Mouse (Mus musculus) regulatory T cell (primary cell): ENCODE results near the gene Lmo3.

Source experiments
- in situ Hi-C: fragments of 300-600 bp; cut with MboI, MseI; formaldehyde crosslinking; loops from one replicate; pipeline ENCODE4 v1.15.1; 2025; ENCODE audit warnings: high pct_unique_total_duplicates

Gene Lmo3

DNA sequence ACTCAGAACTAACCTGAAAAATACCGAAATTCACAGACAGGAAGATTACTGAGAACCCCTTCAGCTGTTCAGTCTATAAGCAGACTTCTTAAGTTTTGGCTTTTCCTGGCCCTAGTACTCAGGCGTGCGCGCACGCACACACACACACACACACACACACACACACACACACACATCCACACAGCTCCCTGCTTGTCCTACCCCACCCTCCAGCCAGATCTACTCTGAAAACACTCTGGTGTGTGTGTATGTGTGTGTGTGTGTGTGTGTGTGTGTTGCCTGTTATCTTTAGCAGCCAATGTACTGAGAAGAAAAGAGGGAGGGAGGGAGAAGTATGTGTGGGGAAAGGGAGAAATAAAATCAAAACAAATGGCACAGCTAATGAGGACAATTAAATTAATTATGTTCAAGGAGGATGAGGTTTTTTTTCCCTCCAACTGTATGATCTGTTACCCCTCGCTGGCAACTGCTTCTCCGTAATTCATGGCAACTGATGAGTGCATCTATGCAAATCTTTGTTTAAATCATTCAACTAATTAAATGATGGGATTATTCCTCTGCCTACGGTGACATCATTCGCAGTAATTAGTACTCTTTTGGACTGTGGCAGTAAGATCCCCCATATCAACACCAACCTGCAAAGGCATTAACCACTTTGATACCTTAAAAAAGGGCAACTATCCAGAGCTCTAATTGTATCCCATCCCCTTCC, 157.1 kb downstream of the Lmo3 start:
- in situ Hi-C loops, result no loop called here

DNA sequence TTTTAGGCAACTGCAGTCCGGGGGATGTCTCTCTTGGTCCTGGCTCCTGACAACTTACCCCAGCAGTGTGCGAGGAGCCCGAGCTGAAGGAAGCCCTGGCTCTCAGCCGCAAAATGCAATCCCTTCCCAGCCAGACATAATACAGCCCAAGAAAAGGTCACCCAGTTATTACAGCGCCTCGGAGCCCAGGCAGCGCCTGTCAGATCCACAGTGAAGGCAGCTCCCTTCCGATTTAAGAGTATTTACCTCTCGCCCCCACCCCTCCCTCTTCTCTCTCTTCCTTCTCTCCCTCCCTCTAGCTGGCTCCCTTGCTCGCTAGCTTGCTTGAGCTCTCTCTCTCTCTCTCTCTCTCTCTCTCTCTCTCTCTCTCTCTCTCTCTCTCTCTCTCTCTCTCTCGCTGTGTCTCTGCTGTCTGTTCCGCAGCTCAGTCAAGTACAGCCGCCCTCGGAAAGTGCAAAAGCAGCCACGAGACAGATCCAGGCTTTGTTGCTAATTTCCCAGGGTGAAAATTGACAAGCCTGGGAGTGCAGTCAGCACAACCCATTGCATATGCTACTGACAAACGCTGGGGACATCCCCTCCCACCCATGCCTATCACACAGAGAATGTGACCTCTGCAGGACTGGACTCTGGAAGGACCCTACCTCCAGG, 159.0 kb downstream of the Lmo3 start:
- in situ Hi-C loops, result no loop called here

DNA sequence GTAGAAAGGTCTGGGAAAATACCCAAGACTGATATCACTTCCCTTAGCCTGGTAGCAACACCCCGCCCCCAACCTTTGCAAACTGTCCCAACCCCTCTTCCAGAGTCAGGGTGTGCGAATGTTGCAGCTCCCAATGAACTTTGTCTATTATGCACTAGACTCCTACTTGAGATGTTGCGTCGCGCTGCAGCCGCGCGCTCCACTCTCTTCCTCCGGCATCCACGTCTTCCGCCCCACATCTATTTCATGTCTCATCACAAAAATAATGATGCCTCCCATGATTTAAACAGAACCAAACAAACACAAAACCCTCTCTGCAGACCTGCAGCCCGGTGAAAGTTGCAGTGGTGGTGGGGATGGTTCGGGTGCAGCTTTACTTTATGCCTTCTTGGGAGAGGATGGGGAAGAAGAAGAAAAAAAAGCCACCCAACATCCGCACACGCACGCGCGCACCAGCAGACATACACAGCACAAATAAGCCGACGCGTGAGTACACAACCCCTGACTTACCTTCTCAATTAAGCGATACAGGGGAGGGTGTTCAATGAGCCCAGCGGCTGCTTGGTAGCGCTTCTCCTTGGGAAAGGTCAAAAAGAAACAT, 159.7 kb downstream of the Lmo3 start:
- in situ Hi-C loops, result no loop called here

DNA sequence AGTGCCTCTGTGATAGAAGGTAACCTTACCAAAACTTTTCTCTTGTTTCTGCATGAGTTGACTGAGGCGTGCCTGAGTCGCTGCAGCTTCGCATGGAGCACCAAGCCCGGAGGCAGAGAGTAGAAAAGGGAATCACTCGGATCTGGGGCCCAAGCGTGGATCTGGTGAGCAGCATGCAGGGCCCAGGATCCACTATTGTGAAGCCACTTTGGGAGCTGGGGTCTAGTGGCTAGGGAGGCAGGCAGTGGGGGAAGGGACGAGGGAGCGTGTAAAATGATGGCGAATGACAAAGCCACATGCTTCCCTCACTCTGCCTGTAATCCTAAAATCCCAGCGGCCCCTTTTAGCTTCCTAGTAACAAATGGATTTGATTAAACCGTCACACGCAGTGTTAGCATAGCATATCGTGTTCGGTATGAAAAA, 160.6 kb downstream of the Lmo3 start:
- in situ Hi-C loops, result no loop called here

DNA sequence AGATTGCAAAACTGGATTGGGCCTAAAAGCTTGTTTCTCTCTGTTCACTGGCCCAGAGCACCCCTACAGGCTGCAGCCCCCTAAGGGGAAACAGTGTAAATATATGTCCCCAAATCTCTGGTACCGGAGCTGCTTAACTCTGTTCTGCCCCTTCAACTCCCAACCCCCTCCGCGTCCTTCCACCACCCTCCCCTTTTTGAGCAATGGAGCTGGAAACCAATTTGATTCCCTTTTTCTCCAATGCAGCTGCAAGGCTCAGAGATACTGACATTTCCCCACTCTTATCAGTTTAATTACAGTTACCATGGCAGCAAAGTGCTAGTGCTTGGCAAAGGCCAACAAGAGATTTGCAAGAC, 161.3 kb downstream of the Lmo3 start:
- in situ Hi-C loops, result no loop called here

DNA sequence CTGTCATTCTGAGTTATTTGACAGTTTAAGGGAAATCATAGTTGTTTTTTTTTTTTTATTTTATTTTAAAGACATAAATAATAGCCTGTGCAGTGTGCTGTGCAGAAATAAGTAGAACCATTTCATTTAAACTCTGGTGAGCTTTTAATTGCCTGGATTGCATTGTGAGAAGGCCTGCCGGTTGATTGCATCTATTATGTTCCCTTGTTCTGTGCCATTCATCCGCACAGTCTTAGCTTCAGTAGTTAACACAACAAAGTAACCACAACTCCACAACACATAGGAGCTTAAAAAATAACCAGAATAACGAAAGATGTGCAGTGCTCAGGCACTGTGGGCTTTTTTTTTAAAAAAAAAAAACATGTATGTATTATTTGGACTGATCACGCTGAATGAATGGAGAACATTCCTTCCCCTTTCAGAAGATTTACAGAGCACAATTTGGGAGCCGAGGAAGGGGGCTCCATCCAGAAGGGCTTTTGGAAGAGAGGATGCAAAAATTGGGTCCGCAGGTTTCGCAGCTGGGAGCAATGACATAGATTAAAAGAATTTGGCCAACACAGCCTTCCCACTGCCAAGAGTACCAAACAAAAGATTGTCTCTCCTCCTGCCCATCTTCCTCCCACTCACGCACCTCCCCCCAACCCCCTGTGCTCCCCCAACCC, 161.8 kb downstream of the Lmo3 start:
- in situ Hi-C loops, result no loop called here

DNA sequence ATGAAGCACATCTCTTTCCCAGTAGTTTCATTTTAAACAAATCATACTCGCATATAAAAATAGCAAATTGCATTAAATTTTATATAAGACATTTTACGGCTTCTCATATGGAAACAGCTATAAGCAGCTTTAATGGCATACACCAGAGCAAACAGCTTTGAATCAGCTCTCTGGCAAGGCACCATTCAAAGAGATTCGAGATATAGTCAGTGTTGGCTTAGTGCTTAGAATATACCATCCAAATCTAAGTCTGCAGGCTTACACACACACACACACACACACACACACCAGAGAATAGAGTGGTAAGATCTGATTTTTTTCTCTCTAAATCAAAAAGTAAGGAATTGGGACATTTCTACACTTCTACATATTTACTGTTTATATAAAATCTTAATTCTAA, 169.7 kb downstream of the Lmo3 start:
- in situ Hi-C loops, result no loop called here

DNA sequence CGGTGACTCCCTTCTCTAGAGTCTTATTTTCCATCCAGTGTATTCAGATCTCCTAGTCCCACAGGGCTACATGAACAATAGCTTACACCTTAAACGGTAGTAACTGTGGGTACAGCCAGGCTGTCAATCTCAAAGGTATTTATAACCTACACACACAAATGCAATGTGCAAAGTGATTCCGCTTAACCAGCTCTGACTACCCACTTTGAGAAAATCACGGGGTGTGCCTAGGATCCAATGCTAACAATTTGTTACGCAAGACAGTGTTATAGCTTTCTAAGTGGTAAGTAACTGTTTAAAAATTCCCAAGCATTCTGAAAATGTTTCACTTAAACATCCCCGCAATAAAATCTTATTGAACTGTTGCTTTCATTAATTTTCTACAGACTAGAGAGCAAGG, 179.7 kb downstream of the Lmo3 start:
- in situ Hi-C loops, result no loop called here

DNA sequence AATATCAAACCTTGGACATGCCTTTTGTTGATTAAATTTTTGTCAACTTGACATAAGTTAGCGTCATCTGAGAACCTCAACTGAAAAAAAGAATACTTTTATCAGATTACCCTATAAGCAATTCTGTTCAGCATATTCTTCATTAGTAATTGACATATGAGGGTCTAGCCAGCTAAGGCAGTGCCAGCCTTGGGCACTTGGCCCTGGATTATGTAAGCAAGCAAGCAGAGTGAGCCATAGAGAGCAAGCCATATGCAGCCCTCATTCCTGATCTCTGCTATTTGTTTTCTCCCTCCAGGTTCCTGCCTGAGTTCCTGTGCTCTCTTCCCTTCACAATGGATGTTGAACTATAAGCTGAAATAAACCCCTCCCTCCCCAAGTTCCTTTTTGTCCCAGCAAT, 182.9 kb downstream of the Lmo3 start:
- in situ Hi-C loops, result no loop called here

DNA sequence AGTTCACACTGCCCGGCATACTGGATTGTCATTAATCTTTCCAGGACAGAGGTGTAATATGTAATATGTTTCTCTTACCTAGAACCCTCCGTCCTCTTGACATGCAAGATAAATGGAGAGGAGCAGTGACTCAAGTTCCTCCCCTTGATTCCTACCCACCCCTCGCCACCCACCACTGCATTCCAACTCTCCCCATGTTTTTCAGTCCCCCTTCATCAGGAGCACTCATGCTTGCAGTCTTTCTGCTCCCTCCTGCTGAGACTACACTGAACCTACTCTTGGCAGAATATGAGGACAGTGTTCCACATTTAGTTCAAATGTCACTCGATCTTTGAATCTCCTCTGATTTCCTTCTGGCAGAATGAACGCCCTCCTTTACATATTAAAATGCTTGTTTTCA, 190.7 kb downstream of the Lmo3 start:
- in situ Hi-C loops, result no loop called here

DNA sequence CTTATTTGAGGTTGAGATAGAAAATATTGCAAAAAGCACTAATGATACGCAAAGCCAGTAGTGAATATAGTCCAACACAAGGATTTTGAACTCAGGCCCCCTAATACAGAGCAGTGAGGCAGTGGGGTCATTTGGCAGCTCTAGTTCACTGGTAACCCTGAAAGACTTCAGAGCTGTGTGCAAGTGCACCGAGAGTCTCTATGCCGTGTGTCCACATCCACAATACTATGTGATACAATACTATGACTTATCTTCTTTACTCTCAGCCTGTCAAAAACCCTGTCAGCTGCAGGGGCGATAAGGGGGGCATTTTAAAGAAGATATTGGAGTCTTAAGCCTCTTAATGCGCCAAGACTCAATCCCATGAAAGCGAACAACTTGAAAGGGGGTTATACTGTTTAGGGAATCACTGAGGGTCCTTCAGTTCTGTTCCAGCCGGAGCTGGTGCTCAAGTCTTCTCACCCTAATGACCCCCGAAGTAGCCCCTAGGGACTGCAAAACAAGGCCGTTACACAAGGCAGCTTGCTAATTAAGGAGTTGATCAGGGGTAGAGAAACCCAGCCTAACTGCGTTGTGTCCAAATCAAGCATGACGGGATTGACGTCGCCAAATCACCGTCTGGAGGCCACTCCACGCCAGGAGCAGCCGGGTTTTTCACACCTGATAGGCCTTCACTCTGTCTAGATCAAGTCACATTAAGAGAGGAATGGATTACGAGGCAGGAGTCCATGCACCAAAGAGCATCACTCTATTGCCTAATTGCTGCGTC, 193.4 kb downstream of the Lmo3 start:
- in situ Hi-C loops, result no loop called here

DNA sequence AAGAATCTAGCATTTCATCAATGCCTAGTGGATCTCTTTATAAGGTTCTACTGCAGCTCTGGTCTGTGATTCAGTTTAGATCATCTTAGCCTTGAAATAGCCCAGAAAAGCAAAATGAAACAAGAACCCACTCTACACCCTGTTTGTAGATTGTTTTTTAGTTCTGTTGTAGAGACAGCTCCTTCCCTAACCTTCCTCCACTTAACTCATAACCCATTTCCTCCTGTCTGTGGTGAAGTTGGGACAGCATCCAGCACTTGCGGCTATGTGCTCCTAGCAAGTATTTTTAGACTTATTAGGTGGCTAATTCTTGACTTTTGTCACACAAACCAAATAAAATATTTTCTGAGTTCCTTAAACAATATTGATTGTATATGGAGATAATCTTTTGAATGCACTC, 198.6 kb downstream of the Lmo3 start:
- in situ Hi-C loops, result no loop called here

DNA sequence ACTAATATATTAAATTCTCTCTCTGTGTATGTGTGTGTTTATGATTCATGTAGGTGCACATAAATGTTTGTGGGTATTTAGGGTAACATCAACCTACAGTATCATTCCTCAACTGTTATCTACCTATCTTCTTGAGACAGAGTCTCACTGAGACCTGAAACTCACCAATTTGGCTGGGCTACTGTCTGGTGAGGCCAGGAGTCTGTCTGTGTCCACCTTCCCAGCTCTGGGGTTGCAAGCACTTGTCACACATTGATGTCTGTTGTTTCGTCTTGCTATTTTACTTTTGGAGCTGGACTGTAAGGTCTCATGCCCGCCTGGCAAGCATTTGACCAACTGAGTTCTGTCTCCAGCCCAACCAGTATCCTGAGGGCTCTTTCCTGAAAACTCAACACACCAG, 210.6 kb downstream of the Lmo3 start:
- in situ Hi-C loops, result no loop called here

DNA sequence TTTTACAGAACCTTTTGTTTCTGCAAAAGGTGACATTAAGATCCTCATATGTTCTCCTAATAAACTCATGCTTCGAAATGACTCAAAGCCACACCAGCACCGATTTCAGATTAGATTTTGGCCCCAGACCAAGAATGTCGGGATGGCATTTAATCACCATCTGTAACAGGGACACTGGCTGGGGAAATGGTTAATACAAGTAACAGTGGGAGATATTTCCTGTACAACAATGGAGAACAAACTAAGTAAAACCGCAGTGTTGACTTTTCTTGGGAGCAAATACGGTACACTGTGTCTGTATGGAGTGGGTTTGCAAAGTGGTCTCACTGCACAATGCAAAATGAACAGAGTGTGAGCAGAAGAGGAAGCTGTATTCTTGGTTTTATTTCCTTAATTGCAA, 217.7 kb downstream of the Lmo3 start:
- in situ Hi-C loops, result no loop called here

DNA sequence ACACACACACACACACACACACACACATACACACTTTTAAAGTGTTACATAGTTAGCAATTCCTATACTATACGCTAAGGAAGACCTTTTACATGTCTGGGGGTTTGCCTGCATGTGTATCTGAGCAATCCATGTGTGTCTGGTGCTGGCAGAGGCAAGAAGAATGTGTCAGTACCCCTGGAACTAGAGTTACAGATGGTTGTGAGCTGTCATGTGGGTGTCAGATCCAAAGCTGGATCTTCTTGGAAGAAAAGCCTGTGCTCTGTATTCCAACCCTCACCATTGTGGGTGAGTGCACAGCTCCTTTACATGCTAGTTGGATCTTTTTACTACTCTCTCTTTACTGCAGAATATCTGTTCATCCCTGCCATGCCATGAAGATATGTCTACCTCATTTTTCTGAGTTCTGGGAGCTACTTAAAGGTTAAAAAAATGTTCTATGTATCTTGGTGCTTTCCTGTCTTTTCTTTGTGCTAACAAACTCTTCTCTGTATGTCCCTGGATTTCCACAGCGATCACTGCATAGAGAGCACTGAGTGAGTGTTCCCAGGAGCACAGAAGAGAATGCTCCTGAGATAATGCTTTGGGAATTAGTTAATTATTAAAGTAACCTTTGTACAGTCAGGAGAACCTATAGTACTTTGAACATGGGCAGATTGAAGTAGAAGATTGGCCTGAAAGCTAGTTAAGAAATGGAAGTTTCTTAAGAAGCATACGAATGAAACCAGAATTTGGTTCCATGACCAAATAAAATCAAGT, 231.0 kb downstream of the Lmo3 start:
- in situ Hi-C loops, result no loop called here

DNA sequence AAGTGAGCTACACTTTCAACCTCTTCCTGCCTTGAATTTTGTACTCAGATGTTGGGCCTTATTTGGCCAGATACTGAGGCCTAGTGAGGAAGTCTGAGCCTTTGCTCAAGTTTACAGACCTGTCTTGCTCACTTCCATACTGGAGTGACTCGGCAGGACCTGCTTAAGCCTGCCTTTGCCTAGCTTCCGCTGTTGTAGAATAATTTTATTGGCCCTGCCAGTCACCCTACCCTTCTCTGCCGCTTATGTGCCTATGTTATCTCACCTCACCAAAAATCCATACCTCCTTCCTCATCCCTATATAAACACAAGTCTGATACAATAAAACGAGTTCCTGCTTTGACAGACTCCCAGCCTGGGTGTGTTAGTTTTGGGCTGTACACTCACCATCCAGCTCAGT, 235.2 kb downstream of the Lmo3 start:
- in situ Hi-C loops, result no loop called here

DNA sequence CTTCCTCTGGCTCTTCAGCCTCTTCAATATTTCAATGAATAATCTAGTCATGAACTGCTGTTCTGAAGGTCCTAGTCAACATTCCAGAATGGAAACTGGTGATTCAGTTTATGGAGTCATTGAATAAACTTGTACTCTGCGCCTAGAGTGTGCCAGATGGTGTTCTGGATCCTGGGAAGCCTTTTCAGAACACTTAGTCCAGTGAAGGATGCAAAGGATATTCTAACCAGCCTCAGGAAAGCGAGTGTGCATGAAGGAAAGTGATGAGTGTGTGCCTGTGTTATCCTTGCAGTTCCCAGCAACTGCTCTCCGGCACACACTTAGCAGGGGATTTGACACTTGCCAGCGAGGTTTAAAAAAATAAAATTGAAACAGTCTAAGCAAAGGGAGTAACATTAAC, 245.9 kb downstream of the Lmo3 start:
- in situ Hi-C loops, result no loop called here

DNA sequence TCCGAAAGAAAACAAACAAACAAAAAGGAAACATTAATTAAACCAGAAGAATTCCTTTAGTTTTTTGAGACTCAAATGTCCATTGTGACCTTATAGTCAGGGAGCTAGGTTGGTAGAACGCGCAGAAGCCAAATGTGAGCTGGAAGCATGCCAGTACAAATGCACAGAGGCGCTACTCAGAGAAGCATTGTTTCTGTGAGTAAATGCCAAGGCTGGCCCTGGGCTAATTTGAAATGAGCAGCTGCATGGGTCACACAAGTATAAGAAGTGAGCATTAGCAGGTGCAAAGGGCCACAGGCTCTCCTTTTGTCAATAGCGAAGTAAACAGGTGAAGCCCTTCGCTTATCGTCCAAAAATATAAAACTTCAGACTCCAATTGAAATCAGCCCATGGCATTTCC, 247.8 kb downstream of the Lmo3 start:
- in situ Hi-C loops, result no loop called here

DNA sequence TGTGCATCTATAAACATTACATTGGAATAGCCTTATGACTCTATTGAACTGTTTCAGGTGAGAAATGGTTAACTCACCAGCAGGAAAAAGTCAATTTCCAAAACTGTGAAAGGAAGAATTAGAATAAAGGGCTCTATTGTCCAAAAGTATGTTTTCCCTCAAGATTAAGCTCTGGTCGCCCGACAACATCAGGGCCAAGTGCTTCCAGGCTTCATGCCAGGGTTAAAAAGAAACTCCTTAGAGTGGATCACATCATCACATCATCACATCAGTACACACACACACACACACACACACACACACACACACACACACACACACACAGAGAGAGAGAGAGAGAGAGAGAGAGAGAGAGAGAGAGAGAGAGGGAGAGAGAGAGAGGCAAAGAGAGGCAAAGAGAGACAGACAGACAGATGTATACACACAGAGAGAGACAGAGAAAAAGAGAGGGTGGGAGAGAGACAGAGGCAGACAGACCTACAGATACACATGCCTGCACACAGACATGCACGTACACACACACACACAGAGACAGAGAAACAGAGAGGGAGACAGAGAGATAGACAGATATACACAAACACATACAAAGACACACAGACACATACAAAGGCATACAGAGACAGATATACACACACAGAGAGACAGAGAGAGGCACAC, 255.9 kb downstream of the Lmo3 start:
- in situ Hi-C loops, result no loop called here

DNA sequence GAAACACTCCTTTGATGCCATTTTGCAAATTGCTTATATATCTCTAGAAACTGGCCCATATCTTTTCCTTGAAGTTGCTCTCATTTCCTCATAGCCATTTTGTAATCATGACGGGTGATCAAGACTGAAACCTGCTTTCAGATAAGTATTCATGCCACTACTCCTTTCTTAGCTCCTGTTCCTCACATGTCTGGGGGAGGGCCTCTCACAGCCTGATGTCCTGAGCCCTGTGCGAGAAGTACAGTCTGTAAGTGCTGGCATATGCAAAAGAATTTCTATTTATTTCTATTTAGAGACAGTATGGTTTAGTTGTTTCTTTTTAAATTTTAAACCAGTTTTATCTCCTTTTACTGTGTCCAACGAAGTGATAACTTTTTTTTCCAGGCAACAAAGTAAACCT, 256.6 kb downstream of the Lmo3 start:
- in situ Hi-C loops, result no loop called here

DNA sequence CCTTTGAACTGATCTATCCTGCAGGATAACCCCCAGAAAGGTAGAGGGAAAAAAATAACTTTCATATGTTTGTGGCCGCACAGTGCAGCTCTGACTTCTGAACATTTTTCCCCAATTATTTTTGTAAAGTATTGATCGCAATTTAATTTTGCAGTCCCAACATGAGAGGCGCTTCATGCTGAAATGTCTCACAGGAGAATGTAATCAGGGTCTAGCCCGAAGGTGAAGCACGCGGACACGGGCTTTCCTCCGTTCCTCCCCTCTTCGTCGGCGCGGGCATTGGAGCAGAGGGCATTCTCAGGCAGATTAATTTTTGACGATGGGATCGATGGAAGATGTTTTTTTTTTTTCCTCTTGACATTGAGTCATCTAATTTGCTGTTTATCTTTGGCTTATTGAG, 258.4 kb downstream of the Lmo3 start:
- in situ Hi-C loops, result no loop called here
